Comparison of ENCODE assay signal across 17 mouse cellular contexts in the genomic region with DNA sequence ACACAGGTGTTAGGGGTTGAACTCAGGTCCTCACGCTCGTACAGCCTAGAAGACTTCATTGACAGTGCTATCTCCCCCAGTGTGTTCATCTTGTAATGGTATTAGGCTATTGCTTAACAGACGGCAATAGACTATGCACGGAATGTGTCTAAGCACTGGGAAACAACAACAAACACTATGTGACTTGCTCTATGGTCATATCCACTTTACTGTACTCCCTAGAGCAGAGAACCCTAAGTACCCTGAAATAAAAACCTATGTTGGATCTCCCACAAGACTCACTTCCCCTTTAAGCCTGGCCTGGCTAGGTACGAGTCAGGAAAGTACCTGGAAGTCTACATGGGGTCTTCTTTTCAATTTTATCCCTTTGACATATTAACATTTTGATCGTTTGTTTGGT.
"Had no signal": no experiment of that assay in that cellular context is flagged by ENCODE, and none has a peak within 500 bp of the region (broad histone marks: within the 10 kb centered on the region; RNA-seq: fewer than 3 reads in every experiment).

No protein-coding gene starts in this region.

- H3K36me3 ChIP-seq: midbrain, embryonic 10.5 days; midbrain, embryonic 13.5 days; neural tube, embryonic 13.5 days; neural tube, embryonic 15.5 days; stomach, embryonic 15.5 days had no signal

- H3K27ac ChIP-seq: liver, embryonic 14.5 days; midbrain, embryonic 10.5 days; midbrain, embryonic 13.5 days; neural tube, embryonic 13.5 days; neural tube, embryonic 15.5 days; stomach, embryonic 15.5 days; stomach, postnatal 0 days had no signal

- H3K4me3 ChIP-seq: midbrain, embryonic 10.5 days; midbrain, embryonic 13.5 days; myocyte; neural tube, embryonic 13.5 days; neural tube, embryonic 15.5 days; stomach, embryonic 15.5 days had no signal

- ATAC-seq: midbrain, embryonic 13.5 days; midbrain, embryonic 16.5 days had no signal

- H3K9ac ChIP-seq: liver, embryonic 14.5 days; lung, embryonic 14.5 days; midbrain, embryonic 13.5 days; neural tube, embryonic 13.5 days; neural tube, embryonic 15.5 days; stomach, embryonic 15.5 days had no signal

- H3K4me2 ChIP-seq: lung, embryonic 14.5 days; midbrain, embryonic 13.5 days; neural tube, embryonic 13.5 days; neural tube, embryonic 15.5 days; stomach, embryonic 15.5 days had no signal

- DNase-seq: lung, adult 18-20 months; lung, embryonic 14.5 days; lung, postnatal 14 days; lung, postnatal 4 days; right cerebral cortex, postnatal 14 days; thymus, adult 2 months; thymus, postnatal 25 days; thymus, postnatal 4 days had no signal

- H3K27me3 ChIP-seq: midbrain, embryonic 13.5 days; neural tube, embryonic 13.5 days; neural tube, embryonic 15.5 days; stomach, embryonic 15.5 days had no signal

- H3K9me3 ChIP-seq: midbrain, embryonic 10.5 days; midbrain, embryonic 13.5 days; neural tube, embryonic 15.5 days; stomach, embryonic 15.5 days had no signal
